Mouse (Mus musculus): ENCODE results near the gene Il12a.

Il12a gene

GRCm38 (mm10) chr3:68678805-68679585 lies 11.4 kb upstream of the Il12a start:
- in situ Hi-C loops (cut with MboI; ENCODE audit: low pct_unique_long_range_greater_than_20kb in 1 of 2, low sequenced_read_pairs in 2 of 2, unreplicated experiment in 1 of 2), result no loop called here

DNA sequence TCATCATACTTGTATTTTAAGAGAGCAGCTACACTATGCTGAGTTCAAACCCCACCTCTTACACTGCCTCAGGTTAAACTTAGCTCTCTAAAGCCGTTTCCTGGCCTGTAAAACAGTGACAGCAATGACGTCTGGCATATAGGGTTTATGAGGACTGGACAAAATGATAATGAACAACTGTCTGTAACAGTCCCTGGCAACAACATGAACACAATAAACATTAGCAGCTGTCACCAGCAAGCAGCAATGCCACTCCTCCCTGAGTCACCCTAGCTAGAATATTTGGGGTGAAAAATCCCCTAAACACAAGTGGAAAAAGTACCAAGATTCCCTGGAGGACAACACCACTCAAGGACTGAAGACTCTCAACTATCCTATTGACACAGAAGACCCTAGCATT lies 6.9 kb upstream of the Il12a start:
- in situ Hi-C loops (cut with MboI; ENCODE audit: low pct_unique_long_range_greater_than_20kb in 1 of 2, low sequenced_read_pairs in 2 of 2, unreplicated experiment in 1 of 2), result no loop called here

DNA sequence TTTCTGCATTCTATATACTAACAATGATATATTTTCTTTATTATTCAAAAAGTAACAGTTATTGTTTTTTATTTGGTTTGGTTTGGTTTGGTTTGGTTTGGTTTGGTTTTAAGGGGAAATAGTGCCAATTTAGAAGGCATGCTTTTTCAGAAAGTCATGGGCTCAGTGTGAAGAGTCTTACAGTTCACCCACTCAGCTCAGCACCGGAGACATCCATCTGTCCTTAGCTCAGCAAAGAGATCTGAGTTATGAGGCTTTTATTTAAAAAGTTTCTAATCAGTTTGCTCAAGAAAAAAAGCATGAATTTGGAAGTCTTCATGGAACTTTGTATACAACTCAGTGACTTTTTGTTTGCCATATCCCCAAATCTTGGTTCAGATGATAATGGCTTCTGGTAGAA lies 6.2 kb upstream of the Il12a start:
- in situ Hi-C loops (cut with MboI; ENCODE audit: low pct_unique_long_range_greater_than_20kb in 1 of 2, low sequenced_read_pairs in 2 of 2, unreplicated experiment in 1 of 2), result no loop called here

- in situ Hi-C loops (cut with MboI; ENCODE audit: low pct_unique_long_range_greater_than_20kb in 1 of 2, low sequenced_read_pairs in 2 of 2, unreplicated experiment in 1 of 2), result no loop called here
These were observed 3.4 kb upstream of the Il12a start for GRCm38 (mm10) chr3:68686852-68687560.

- in situ Hi-C loops (cut with MboI; ENCODE audit: low pct_unique_long_range_greater_than_20kb in 1 of 2, low sequenced_read_pairs in 2 of 2, unreplicated experiment in 1 of 2), result no loop called here
These were observed 1.1 kb upstream of the Il12a start for GRCm38 (mm10) chr3:68689346-68689745.

GRCm38 (mm10) chr3:68691100-68691778 lies 795 bp downstream of the Il12a start:
- in situ Hi-C loops (cut with MboI; ENCODE audit: low pct_unique_long_range_greater_than_20kb in 1 of 2, low sequenced_read_pairs in 2 of 2, unreplicated experiment in 1 of 2), result no loop called here

- in situ Hi-C loops (cut with MboI; ENCODE audit: low pct_unique_long_range_greater_than_20kb in 1 of 2, low sequenced_read_pairs in 2 of 2, unreplicated experiment in 1 of 2), result no loop called here
These were observed 1.6 kb downstream of the Il12a start for GRCm38 (mm10) chr3:68691938-68692599.

- in situ Hi-C loops (cut with MboI; ENCODE audit: low pct_unique_long_range_greater_than_20kb in 1 of 2, low sequenced_read_pairs in 2 of 2, unreplicated experiment in 1 of 2), result no loop called here
These were observed 2.3 kb downstream of the Il12a start for GRCm38 (mm10) chr3:68692600-68693225.

GRCm38 (mm10) chr3:68693441-68694048 lies 3.1 kb downstream of the Il12a start:
- in situ Hi-C loops (cut with MboI; ENCODE audit: low pct_unique_long_range_greater_than_20kb in 1 of 2, low sequenced_read_pairs in 2 of 2, unreplicated experiment in 1 of 2), result no loop called here

DNA sequence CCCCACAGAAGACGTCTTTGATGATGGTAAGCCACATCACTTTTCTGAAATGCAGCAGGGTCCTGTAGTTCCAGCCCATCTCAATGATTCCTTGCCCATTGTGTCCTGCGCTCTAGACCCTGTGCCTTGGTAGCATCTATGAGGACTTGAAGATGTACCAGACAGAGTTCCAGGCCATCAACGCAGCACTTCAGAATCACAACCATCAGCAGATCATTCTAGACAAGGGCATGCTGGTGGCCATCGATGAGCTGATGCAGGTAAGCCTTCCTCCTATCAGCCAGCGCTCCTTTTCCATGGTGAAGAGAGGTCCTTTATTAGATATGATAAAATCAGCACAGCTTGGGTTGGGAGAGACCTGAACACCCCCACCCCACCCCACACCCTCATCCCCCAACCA lies 4.9 kb downstream of the Il12a start:
- in situ Hi-C loops (cut with MboI; ENCODE audit: low pct_unique_long_range_greater_than_20kb in 1 of 2, low sequenced_read_pairs in 2 of 2, unreplicated experiment in 1 of 2), result no loop called here

- in situ Hi-C loops (cut with MboI; ENCODE audit: low pct_unique_long_range_greater_than_20kb in 1 of 2, low sequenced_read_pairs in 2 of 2, unreplicated experiment in 1 of 2), result no loop called here
These were observed 6.2 kb downstream of the Il12a start for GRCm38 (mm10) chr3:68696495-68697200.

GRCm38 (mm10) chr3:68698601-68699000 lies 8.2 kb downstream of the Il12a start:
- in situ Hi-C loops (cut with MboI; ENCODE audit: low pct_unique_long_range_greater_than_20kb in 1 of 2, low sequenced_read_pairs in 2 of 2, unreplicated experiment in 1 of 2), result no loop called here

DNA sequence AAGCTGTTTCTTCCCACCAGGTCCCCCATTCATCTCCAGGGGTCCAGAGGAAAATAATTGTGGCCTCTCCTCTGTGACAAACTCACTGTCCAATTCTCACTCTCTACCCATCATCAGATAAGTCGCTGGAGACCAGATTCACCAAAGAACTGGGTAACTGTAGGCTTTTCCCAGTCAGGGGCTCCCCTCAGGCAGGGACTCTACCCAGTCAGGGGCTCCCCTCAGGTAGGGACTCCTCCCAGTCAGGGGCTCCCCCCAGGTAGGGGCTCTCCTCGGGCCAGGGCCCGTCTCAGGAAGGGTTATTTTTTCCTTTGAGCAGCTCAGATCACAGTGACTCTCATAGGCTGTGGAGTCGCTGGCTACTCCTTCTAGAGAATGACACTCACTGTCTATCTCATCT lies 9.6 kb downstream of the Il12a start:
- in situ Hi-C loops (cut with MboI; ENCODE audit: low pct_unique_long_range_greater_than_20kb in 1 of 2, low sequenced_read_pairs in 2 of 2, unreplicated experiment in 1 of 2), result loop anchor here (25.0 kb wide), 1 partner anchor 638 kb away; the partner anchor contains the start of gene Schip1 (in 2 of the 2)

GRCm38 (mm10) chr3:68706307-68706706 lies 15.9 kb downstream of the Il12a start:
- in situ Hi-C loops (cut with MboI; ENCODE audit: low pct_unique_long_range_greater_than_20kb in 1 of 2, low sequenced_read_pairs in 2 of 2, unreplicated experiment in 1 of 2), result loop anchor here (25.0 kb wide), 1 partner anchor 644 kb away; the partner anchor contains the start of gene Schip1 (in 2 of the 2)

- in situ Hi-C loops (cut with MboI; ENCODE audit: low pct_unique_long_range_greater_than_20kb in 1 of 2, low sequenced_read_pairs in 2 of 2, unreplicated experiment in 1 of 2), result loop anchor here (25.0 kb wide), 1 partner anchor 646 kb away; the partner anchor contains the start of gene Schip1 (in 2 of the 2)
These were observed 17.8 kb downstream of the Il12a start for GRCm38 (mm10) chr3:68708230-68708629.

- in situ Hi-C loops (cut with MboI; ENCODE audit: low pct_unique_long_range_greater_than_20kb in 1 of 2, low sequenced_read_pairs in 2 of 2, unreplicated experiment in 1 of 2), result loop anchor here (25.0 kb wide), 1 partner anchor 647 kb away; the partner anchor contains the start of gene Schip1 (in 2 of the 2)
These were observed 18.9 kb downstream of the Il12a start for GRCm38 (mm10) chr3:68709198-68709797.

GRCm38 (mm10) chr3:68710436-68710835 lies 20.0 kb downstream of the Il12a start:
- in situ Hi-C loops (cut with MboI; ENCODE audit: low pct_unique_long_range_greater_than_20kb in 1 of 2, low sequenced_read_pairs in 2 of 2, unreplicated experiment in 1 of 2), result loop anchor here (10.0 to 25.0 kb wide), 2 partner anchors 224 to 648 kb away; partner anchors contain the start of gene Schip1 (in 2 of the 2)

Measured in mouse embryonic stem cell (cell line).